In the genomic region with DNA sequence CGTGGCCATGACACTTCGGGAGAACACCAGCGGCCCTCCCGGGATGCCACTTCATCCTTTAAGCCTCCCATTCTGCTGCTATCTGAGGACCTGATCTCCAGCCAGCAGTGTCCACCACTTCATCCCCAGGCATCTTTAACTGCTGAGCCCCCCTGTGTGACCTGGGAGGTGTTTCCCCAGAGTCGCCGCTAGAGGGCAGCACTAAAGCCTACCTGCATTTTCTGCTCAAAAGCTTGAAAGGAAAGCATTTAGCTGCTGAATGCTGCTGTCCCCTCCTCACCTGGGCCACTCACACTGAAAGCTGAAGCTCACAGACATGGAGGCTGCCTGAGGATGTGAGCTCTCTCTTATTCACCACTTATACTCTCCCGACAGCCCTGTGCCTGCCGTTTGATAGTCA, we compare ENCODE assay signal across 10 mouse cellular contexts. TPM values are rescaled to one million over a fixed set of nuclear protein-coding genes. Genes with fewer than 3 reads are reported as not detected.
DNase-seq lines count a peak whose midpoint lies in the region; ATAC-seq and TF ChIP-seq lines count a peak whose summit lies in the region.
"Not testable (repeated sequence)": the region's sequence is repeated elsewhere in the genome, so short reads cannot be mapped to it uniquely, and the experiment has no call there.
"Had no signal": no experiment of that assay in that cellular context is flagged by ENCODE, and none has a peak within 500 bp of the region (broad histone marks: within the 10 kb centered on the region; RNA-seq: fewer than 3 reads in every experiment).

No protein-coding gene starts in this region.

- not testable (repeated sequence) for H3K9me3 ChIP-seq in kidney, postnatal 0 days (replicated peaks; ENCODE audit: low read length); liver, embryonic 14.5 days (ENCODE audit: control insufficient read depth, low read length)

- not testable (repeated sequence) for H3ac ChIP-seq in C2C12 (ENCODE audit: control insufficient read depth, insufficient read length, low read depth)

- H3K79me3 ChIP-seq in C2C12 (ENCODE audit: low read depth), result not testable (repeated sequence)

- not testable (repeated sequence) for H3K4me1 ChIP-seq in kidney, postnatal 0 days (replicated peaks; ENCODE audit: insufficient read depth, low read length); liver, embryonic 14.5 days (replicated peaks; ENCODE audit: control insufficient read depth in 2 of 2, insufficient read depth in 2 of 2, low read length in 1 of 2)

- DNase-seq in adrenal gland, postnatal 36 days, result peak; percentile 43 to 59
- peak; percentile 58 for DNase-seq in embryo, embryonic 11 days
- peak; percentile 11 to 62 for DNase-seq in heart, adult 18-20 months
- peak; percentile 69 for DNase-seq in kidney, postnatal 0 days (ENCODE audit: low spot score)
- not testable (repeated sequence) for DNase-seq in liver, embryonic 14.5 days (ENCODE audit: low read depth in 3 of 3, low spot score in 3 of 3)
- DNase-seq in neural tube, embryonic 10.5 days (ENCODE audit: extremely low spot score, low spot score), result peak; percentile 63
- DNase-seq in testis, postnatal 10 days (ENCODE audit: low spot score), result peak; percentile 76

- H3K27me3 ChIP-seq in C2C12 (ENCODE audit: control insufficient read depth, insufficient read depth, insufficient read length); kidney, postnatal 0 days (ENCODE audit: insufficient read depth, low read length); liver, embryonic 14.5 days (ENCODE audit: control insufficient read depth, insufficient read depth, low read length): not testable (repeated sequence)

- not testable (repeated sequence) for H3K4me2 ChIP-seq in kidney, postnatal 0 days (ENCODE audit: low read length); liver, embryonic 14.5 days (ENCODE audit: low read depth)

- TF ChIP-seq CTCF in C2C12 (IDR thresholded peaks at IDR 0.05; ENCODE audit: control insufficient read depth, insufficient read depth, insufficient read length), result peak; percentile 24
- peak; percentile 82 for TF ChIP-seq CTCF in kidney, postnatal 0 days (IDR thresholded peaks at IDR 0.05; ENCODE audit: low read depth)
- peak; percentile 88 for TF ChIP-seq CTCF in liver, embryonic 14.5 days (IDR thresholded peaks at IDR 0.05; ENCODE audit: low read depth)

- H3K79me2 ChIP-seq in C2C12 (ENCODE audit: control insufficient read depth, insufficient read depth), result not testable (repeated sequence)

- 18% methylated on average over 8 of the region's 8 CpGs for WGBS in kidney, postnatal 0 days
- WGBS in liver, embryonic 14.5 days (ENCODE audit: insufficient replicate concordance), result 15% methylated on average over 8 of the region's 8 CpGs

- H3K27ac ChIP-seq in kidney, postnatal 0 days; liver, embryonic 14.5 days: not testable (repeated sequence)

- TF ChIP-seq EP300 in liver, embryonic 14.5 days (IDR thresholded peaks at IDR 0.05; ENCODE audit: low read depth), result not testable (repeated sequence)

- not testable (repeated sequence) for H3K36me3 ChIP-seq in C2C12 (ENCODE audit: control insufficient read depth, insufficient read depth); kidney, postnatal 0 days (ENCODE audit: insufficient read depth, low read length); liver, embryonic 14.5 days (replicated peaks; ENCODE audit: control insufficient read depth, insufficient read depth, low read depth)

- not testable (repeated sequence) for H3K4me3 ChIP-seq in C2C12 (ENCODE audit: insufficient read depth, poor library complexity, severe bottlenecking); kidney, postnatal 0 days (replicated peaks; ENCODE audit: low read depth, low read length); liver, embryonic 14.5 days (ENCODE audit: insufficient read depth in 1 of 2, low read depth in 2 of 2, low read length in 2 of 2)

- not testable (repeated sequence) for H3K9ac ChIP-seq in kidney, postnatal 0 days (ENCODE audit: low read depth, low read length); liver, embryonic 14.5 days (replicated peaks)

- ATAC-seq in kidney, postnatal 0 days (replicated peaks; ENCODE audit: low FRiP score, low read depth); liver, embryonic 14.5 days (ENCODE audit: insufficient read depth): not testable (repeated sequence)

RNA-seq across cellular contexts. Expression of gene Omt2b, which starts 12.9 kb away (rescaled TPM):
- polyA plus RNA-seq in C2C12 (2012; fragmentation: generic; extraction: Trizol), result not detected
- not detected for total RNA-seq in adrenal gland, postnatal 36 days (2021)
- total RNA-seq in heart, adult 18-20 months (2021), result not detected
- polyA plus RNA-seq in kidney, postnatal 0 days (2015; fragmentation: Nextera tagmentation; extraction: Ambion mirVana), result not detected in 2 replicates
- not detected in 2 replicates for polyA plus RNA-seq in liver, embryonic 14.5 days (2012; rRNA removed)
- not detected in 2 replicates for polyA plus RNA-seq in liver, embryonic 14.5 days (2014; fragmentation: Nextera tagmentation; extraction: Ambion mirVana)
- total RNA-seq: gastrocnemius, postnatal 36 days; left cerebral cortex, adult 8-10 months had no signal

RNA-seq across cellular contexts. Expression of gene Gsta2, which starts 15.3 kb away (rescaled TPM):
- 0.09 TPM for polyA plus RNA-seq in C2C12 (2012; fragmentation: generic; extraction: Trizol)
- total RNA-seq in adrenal gland, postnatal 36 days (2021), result 1 to 10 TPM in 1 of 2 experiments, not detected in 1; 9.2 TPM
- 1 to 10 TPM; 2.1 to 2.2 TPM for total RNA-seq in heart, adult 18-20 months (2021)
- polyA plus RNA-seq in kidney, postnatal 0 days (2015; fragmentation: Nextera tagmentation; extraction: Ambion mirVana), result 301 and 320 TPM in 2 replicates
- polyA plus RNA-seq in liver, embryonic 14.5 days (2012; rRNA removed), result 0.05 and 0.07 TPM in 2 replicates
- 0.29 and 0.43 TPM in 2 replicates for polyA plus RNA-seq in liver, embryonic 14.5 days (2014; fragmentation: Nextera tagmentation; extraction: Ambion mirVana)
- total RNA-seq: gastrocnemius, postnatal 36 days; left cerebral cortex, adult 8-10 months had no signal

RNA-seq across cellular contexts. Expression of gene Omt2a, which starts 25.7 kb away (rescaled TPM):
- polyA plus RNA-seq in C2C12 (2012; fragmentation: generic; extraction: Trizol), result not detected
- total RNA-seq in adrenal gland, postnatal 36 days (2021), result not detected
- not detected for total RNA-seq in heart, adult 18-20 months (2021)
- polyA plus RNA-seq in kidney, postnatal 0 days (2015; fragmentation: Nextera tagmentation; extraction: Ambion mirVana), result not detected in 2 replicates
- not detected in 2 replicates for polyA plus RNA-seq in liver, embryonic 14.5 days (2012; rRNA removed)
- not detected in 2 replicates for polyA plus RNA-seq in liver, embryonic 14.5 days (2014; fragmentation: Nextera tagmentation; extraction: Ambion mirVana)
- total RNA-seq: gastrocnemius, postnatal 36 days; left cerebral cortex, adult 8-10 months had no signal

RNA-seq across cellular contexts. Expression of gene Dppa5a, which starts 27.7 kb away (rescaled TPM):
- 0.34 TPM for polyA plus RNA-seq in C2C12 (2012; fragmentation: generic; extraction: Trizol)
- not detected for total RNA-seq in adrenal gland, postnatal 36 days (2021)
- total RNA-seq in heart, adult 18-20 months (2021), result not detected
- 0.20 and 0.24 TPM in 2 replicates for polyA plus RNA-seq in kidney, postnatal 0 days (2015; fragmentation: Nextera tagmentation; extraction: Ambion mirVana)
- polyA plus RNA-seq in liver, embryonic 14.5 days (2012; rRNA removed), result not detected in 2 replicates
- polyA plus RNA-seq in liver, embryonic 14.5 days (2014; fragmentation: Nextera tagmentation; extraction: Ambion mirVana), result not detected in 2 replicates
- total RNA-seq: gastrocnemius, postnatal 36 days had no signal

RNA-seq across cellular contexts. Expression of gene Ooep, which starts 38.2 kb away (rescaled TPM):
- 0.02 TPM for polyA plus RNA-seq in C2C12 (2012; fragmentation: generic; extraction: Trizol)
- total RNA-seq in adrenal gland, postnatal 36 days (2021), result not detected
- not detected for total RNA-seq in heart, adult 18-20 months (2021)
- 2.9 and 3.0 TPM in 2 replicates for polyA plus RNA-seq in kidney, postnatal 0 days (2015; fragmentation: Nextera tagmentation; extraction: Ambion mirVana)
- polyA plus RNA-seq in liver, embryonic 14.5 days (2012; rRNA removed), result 0.02 TPM in 1 of 2 replicates, not detected in the other
- polyA plus RNA-seq in liver, embryonic 14.5 days (2014; fragmentation: Nextera tagmentation; extraction: Ambion mirVana), result 0.09 TPM in 1 of 2 replicates, not detected in the other
- total RNA-seq: gastrocnemius, postnatal 36 days; left cerebral cortex, adult 8-10 months had no signal

Comparison
In these comparisons a context has a peak if more than half of its experiments do, and no peak if none do; other contexts are left out.
1. CTCF ChIP-seq: peak in every context shown above with its lines; median percentile 88 in liver, embryonic 14.5 days; 82 in kidney, postnatal 0 days; 24 in C2C12.
2. RNA of gene Gsta2, which starts 15.3 kb away (polyA plus RNA-seq): 301 to 320 TPM in kidney, postnatal 0 days; 0.05 to 0.43 TPM in liver, embryonic 14.5 days and 0.09 TPM in C2C12 (single experiment); every median in the first group is over 100 times any median in the second.